Mouse (Mus musculus): Measurements from ENCODE around the gene Mpst.

- TF ChIP-seq CTCF (IDR thresholded peaks at IDR 0.05; ENCODE audit: insufficient read depth, low read length) = no peak
- TF ChIP-seq POLR2A (IDR thresholded peaks at IDR 0.05; ENCODE audit: borderline replicate concordance, extremely low read depth, low read depth, low read length) = no peak
Measured at GRCm38 (mm10) chr15:78383450-78384219, 22.6 kb upstream of the Mpst start.

All from lung, adult 2 months (tissue).